Mouse (Mus musculus) adrenal gland, postnatal 10 days (tissue): ENCODE results near the gene Gm6217. TPM values are rescaled to one million over a fixed set of nuclear protein-coding genes. Genes with fewer than 3 reads are reported as not detected.
"Not testable (repeated sequence)": the region's sequence is repeated elsewhere in the genome, so short reads cannot be mapped to it uniquely, and the experiment has no call there.

Source experiments
- DNase-seq: peaks from one replicate; pipeline ENCODE4 v3.0.0; 2021; ENCODE audit warnings: mixed read lengths
- long read RNA-seq, 2 experiments: library from polyadenylated mRNA; stranded (forward); transcript quantifications; one replicate each; pipeline ENCODE4 v2.0.0; 2021
- total RNA-seq, 2 experiments: library from RNA; stranded (reverse); gene quantifications; 2 replicates each; pipeline ENCODE4 v1.2.3; 2021

Gm6217 gene
- not detected for total RNA-seq
- long read RNA-seq, experiment 1 = 0 reads
- long read RNA-seq, experiment 2 = 0 reads

GRCm38 (mm10) chr1:82931326-82931725, at the start of gene Gm6217:
Gene Gm6217, minus strand, starts transcription at chr1:82931399.
- not testable (repeated sequence) for DNase-seq

GRCm38 (mm10) chr1:82977840-82978239, 46.6 kb upstream of the Gm6217 start:
- DNase-seq = no peak

GRCm38 (mm10) chr1:82975750-82976149, 44.6 kb upstream of the Gm6217 start:
- DNase-seq = peak; percentile 16

- DNase-seq = no peak
Observed at GRCm38 (mm10) chr1:82974342-82974741, 43.1 kb upstream of the Gm6217 start.

- no peak for DNase-seq
Observed at GRCm38 (mm10) chr1:82973901-82974300, 42.7 kb upstream of the Gm6217 start.

DNA sequence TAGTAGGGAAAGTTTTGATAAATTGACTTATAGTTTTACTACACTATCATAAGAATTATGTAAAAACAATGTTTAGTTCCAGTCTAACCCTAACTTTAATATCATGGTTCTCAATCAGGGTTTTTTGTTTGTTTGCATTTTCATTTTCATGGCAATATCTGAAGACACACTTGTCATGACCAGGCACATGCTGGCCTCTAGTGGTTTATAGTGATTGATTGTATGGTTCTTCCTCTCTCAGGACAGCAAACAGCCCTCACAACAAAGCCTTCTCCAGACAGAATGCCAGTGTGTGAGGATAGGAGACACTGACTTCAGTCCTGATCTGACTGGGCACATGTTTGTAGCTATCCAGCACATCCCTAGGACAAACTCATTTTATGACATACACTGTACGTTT, 42.0 kb upstream of the Gm6217 start:
- no peak for DNase-seq

- peak; percentile 49 for DNase-seq
Observed at GRCm38 (mm10) chr1:82972046-82972445, 40.8 kb upstream of the Gm6217 start.

DNA sequence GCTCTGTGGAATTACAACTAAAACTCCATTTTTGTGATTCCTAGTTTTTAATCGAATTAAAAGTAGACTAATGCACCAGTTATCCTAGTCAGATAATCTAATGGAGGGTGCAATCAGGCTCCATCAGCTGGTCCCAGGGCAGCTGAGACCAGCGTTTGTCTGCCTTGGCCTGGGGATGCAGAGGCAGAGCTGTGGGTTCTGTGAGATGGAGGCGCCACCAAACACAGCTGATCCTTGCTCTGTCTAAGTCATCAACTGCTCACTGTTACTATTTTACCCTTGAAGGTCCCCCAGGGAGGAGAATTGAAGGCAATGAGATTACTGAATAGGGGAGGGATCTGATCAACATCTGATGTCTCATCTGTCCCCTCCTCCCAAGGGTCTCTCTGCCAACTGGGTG, 35.2 kb upstream of the Gm6217 start:
- no peak for DNase-seq

DNA sequence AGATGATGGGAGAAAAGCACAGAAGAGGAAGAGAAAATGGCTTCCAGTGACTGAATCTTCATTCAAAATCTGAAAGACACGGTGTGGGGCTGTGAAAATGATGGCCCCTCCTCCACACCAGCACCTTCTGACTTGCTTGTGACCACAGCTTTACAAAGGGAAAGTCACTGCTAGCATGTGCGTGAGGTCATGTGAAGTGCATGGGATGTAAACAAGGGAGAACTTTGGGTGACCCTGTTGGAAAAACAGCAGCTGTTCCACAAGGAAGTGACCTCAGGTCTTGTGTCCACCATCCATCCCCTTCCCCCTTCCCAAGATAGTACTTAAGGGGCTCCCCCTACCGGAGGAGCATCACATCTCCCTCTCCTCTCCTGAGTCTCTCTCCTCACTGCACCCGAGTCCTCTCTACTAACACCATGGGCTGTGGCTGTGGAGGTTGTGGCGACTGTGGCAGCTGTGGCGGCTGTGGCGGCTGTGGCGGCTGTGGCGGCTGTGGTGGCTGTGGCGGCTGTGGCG, 28.7 kb upstream of the Gm6217 start, which contains the start of gene Gm47955:
Gene Gm47955, plus strand, starts transcription at position 417 of the 516 bp plus-strand sequence.
- no peak for DNase-seq

DNA sequence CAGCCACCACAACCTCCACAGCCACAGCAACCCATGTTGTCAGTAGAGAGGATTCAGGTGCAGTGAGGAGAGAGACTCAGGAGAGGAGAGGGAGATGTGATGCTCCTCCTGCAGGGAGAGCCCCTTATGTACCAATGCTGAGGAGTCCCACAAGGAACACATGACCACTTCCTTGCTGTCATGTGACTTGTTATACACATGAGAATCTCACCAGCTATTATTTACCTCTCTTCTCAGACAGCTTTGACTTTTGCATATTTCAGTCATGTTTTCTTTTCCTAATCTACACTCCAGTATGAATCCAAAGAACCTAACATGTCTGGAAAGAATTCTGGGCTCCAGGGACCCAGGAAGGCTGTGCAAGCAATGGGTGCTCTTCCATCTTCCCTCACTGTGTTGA, 24.7 kb upstream of the Gm6217 start, which contains the start of gene Gm7544:
Gene Gm7544, minus strand, starts transcription at position 101 of the 400 bp plus-strand sequence.
- DNase-seq = not testable (repeated sequence)

DNA sequence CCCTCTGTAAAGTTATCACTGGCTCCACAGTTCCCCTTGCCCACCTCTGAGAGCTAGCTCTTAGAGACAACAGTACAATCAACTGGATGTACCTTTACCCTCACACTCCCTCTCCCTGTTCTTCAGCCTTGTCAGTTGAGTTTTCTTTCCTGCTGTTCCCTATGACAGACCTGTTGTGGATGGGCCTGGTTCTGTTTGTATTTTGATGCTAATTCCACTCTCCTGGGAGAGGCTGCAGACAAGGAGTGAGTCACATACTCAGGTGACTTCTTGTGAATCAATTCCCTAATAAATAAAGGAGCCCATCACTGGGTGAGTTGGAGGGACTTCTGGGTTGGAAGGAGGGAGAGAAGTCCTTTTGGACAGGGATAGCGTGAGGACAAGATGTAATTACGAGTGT, 17.4 kb upstream of the Gm6217 start:
- DNase-seq = no peak

DNA sequence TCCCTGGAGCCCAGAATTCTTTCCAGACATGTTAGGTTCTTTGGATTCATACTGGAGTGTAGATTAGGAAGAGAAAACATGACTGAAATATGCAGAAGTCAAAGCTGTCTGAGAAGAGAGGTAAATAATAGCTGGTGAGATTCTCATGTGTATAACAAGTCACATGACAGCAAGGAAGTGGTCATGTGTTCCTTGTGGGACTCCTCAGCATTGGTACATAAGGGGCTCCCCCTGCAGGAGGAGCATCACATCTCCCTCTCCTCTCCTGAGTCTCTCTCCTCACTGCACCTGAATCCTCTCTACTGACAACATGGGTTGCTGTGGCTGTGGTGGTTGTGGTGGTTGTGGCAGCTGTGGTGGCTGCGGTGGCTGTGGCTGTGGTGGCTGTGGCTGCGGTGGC, 14.8 kb upstream of the Gm6217 start:
- DNase-seq = not testable (repeated sequence)

DNA sequence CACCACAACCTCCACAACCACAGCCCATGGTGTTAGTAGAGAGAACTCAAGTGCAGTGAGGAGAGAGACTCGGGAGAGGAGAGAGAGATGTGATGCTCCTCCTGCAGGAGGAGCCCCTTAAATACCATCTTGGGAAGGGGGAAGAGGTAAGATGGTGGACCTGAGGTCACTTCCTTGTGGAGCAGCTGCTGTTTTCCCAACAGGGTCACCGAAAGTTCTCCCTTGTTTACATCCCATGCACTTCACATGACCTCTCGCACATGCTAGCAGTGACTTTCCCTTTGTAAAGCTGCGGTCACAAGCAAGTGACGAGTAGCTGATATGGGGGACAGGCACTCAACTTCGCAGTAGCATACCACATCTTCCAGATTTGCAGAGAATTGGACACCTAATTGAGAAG, 12.1 kb upstream of the Gm6217 start, which contains the start of gene A030003K21Rik:
Gene A030003K21Rik, minus strand, starts transcription at position 94 of the 400 bp plus-strand sequence.
- DNase-seq = not testable (repeated sequence)

DNA sequence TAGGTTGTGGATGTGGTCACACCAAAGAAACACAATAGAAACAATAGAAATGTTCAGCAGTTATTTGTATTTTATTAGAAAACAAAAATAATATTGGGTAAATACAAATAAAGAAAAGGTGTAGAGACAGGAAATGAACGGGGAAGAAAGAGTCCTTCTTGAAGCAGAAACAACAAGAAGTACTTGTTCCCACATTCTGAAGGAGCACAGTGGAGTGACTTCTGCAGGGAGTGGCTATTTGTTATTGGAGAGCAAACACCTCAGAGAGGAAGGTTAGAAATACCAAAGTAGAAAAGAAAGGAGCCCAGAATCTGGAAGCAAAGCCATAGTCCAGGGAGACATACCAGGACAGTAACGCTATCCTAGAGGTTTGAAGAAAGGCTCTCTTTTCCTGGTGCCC, 11.3 kb upstream of the Gm6217 start:
- DNase-seq = not testable (repeated sequence)

- no peak for DNase-seq
Observed at GRCm38 (mm10) chr1:82938666-82939065, 7.5 kb upstream of the Gm6217 start.

- not testable (repeated sequence) for DNase-seq
Observed at GRCm38 (mm10) chr1:82930558-82930957, 641 bp downstream of the Gm6217 start.

GRCm38 (mm10) chr1:82924650-82925049, 6.5 kb downstream of the Gm6217 start, which contains the start of gene A030014E15Rik:
Gene A030014E15Rik, plus strand, starts transcription at chr1:82924917.
- DNase-seq = no peak

- not testable (repeated sequence) for DNase-seq
Observed at GRCm38 (mm10) chr1:82913434-82913833, 17.8 kb downstream of the Gm6217 start.

DNA sequence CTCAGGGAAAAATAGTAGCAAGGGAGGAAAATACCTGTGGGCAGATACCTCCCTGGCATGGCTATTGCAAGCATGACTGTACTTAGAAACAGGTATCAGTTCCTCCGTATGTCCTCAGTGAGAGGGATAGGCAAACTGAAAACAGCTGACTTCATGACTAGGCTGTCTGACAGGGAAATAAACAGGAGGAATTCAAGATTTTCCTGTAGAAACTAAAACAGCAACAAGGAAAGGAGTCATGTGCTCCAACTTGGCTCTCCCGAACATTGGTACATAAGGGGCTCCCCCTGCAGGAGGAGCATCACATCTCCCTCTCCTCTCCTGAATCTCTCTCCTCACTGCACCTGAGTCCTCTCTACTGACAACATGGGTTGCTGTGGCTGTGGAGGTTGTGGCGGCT, 18.2 kb downstream of the Gm6217 start, which contains the start of gene A030005L19Rik:
Gene A030005L19Rik, plus strand, starts transcription at position 301 of the 400 bp plus-strand sequence.
- DNase-seq = no peak

GRCm38 (mm10) chr1:82905886-82906285, 25.3 kb downstream of the Gm6217 start:
- DNase-seq = no peak

GRCm38 (mm10) chr1:82901201-82901600, 30.0 kb downstream of the Gm6217 start:
- no peak for DNase-seq

GRCm38 (mm10) chr1:82900567-82900966, 30.6 kb downstream of the Gm6217 start:
- DNase-seq = no peak

DNA sequence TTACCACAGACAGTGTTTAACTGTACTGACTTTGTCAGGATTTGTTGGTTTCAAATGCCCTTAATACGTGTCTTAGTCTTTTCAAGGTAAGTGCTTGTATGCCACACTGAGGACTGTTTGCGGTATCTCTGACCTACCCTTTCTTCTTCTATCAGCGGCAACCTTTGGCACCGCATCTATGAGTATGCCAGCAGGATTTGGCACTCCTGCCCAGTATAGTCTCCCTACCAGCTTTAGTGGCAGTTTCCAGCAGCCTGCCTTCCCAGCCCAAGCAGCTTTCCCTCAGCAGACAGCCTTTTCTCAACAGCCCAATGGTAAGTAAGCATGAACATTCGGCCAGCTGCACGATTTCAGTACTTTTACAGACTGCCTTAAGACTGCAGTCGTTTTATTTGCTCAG, 37.9 kb downstream of the Gm6217 start:
- peak; percentile 19 for DNase-seq
